ENCODE assay signal across 17 mouse cellular contexts in the genomic region with DNA sequence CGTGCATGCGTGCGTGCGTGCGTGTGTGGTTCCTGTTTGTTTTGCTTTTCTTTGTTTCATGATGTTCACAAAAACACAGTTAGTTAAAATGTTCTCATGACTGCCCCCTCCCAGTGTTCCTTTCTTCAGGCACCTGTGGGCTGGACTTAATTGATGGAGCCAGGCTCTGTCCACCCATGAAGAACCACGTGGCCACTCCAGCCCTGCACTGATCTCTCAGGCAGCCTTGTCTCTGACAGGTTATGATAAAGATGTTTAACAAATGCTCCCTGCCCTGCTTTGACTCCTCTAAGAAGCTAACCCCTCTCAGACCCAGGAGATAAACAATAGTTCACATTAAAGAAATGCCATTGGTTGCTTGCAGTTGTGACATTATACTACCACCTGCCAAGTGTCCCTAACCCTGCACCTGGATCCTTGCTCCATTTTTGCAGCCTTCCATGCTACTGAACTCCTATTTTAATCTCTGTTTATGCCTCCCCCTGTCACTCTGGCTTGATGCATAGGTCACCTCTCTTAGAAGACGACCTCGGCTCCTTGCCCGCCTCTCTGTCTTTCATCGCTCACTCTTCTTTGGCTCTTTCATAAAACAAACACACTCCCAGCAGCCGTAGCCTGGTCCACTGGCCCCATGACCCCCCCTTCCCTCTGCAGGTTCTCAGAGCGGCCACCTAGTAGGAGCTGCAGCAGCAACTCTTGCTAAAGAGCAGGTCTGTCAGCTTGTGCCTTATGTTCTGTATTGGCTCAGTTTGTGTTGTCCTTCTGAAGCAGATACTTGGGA.
DNase-seq lines count a peak whose midpoint lies in the region; ATAC-seq and TF ChIP-seq lines count a peak whose summit lies in the region.
"Had no signal": no experiment of that assay in that cellular context is flagged by ENCODE, and none has a peak within 500 bp of the region (broad histone marks: within the 10 kb centered on the region; RNA-seq: fewer than 3 reads in every experiment).

No protein-coding gene starts in this region.

- no peaks in the 10 kb centered on the region for H3K36me3 ChIP-seq in heart, embryonic 10.5 days
- H3K36me3 ChIP-seq in heart, adult 2 months (ENCODE audit: control insufficient read depth, insufficient read depth, low read length) = no peaks in the 10 kb centered on the region
- no peaks in the 10 kb centered on the region for H3K36me3 ChIP-seq in lung, embryonic 14.5 days (ENCODE audit: insufficient read depth)
- H3K36me3 ChIP-seq in stomach, embryonic 16.5 days (ENCODE audit: control insufficient read depth, insufficient read depth, low read length) = no peaks in the 10 kb centered on the region
- H3K36me3 ChIP-seq: intestine, embryonic 15.5 days; limb, embryonic 12.5 days; liver, embryonic 12.5 days; midbrain, embryonic 15.5 days had no signal

- 57% methylated on average over 12 of the region's 12 CpGs for WGBS in heart, embryonic 10.5 days
- 77% methylated on average over 12 of the region's 12 CpGs for WGBS in heart, adult 2 months
- 32% methylated on average over 12 of the region's 12 CpGs for WGBS in lung, embryonic 14.5 days
- WGBS in stomach, embryonic 16.5 days = 28% methylated on average over 12 of the region's 12 CpGs

- no peak overlapping the region for H3K4me3 ChIP-seq in heart, embryonic 10.5 days
- no peak overlapping the region for H3K4me3 ChIP-seq in heart, adult 2 months
- H3K4me3 ChIP-seq in lung, embryonic 14.5 days (ENCODE audit: low read depth, low read length) = no peak overlapping the region
- no peak overlapping the region for H3K4me3 ChIP-seq in stomach, embryonic 16.5 days (replicated peaks; ENCODE audit: low read length)
- H3K4me3 ChIP-seq: intestine, embryonic 15.5 days; limb, embryonic 12.5 days; liver, embryonic 12.5 days; midbrain, embryonic 15.5 days had no signal

- no peak overlapping the region for H3K4me2 ChIP-seq in lung, embryonic 14.5 days
- no peak overlapping the region for H3K4me2 ChIP-seq in stomach, embryonic 16.5 days (ENCODE audit: low read depth, low read length)
- H3K4me2 ChIP-seq: intestine, embryonic 15.5 days; limb, embryonic 12.5 days; liver, embryonic 12.5 days; midbrain, embryonic 15.5 days had no signal

- DNase-seq in adrenal gland, adult 2 months = peak; percentile 37
- DNase-seq in adrenal gland, postnatal 4 days (ENCODE audit: low spot score in 2 of 2) = no peak
- peak; percentile 68 for DNase-seq in heart, embryonic 10.5 days (ENCODE audit: low spot score)
- no peak for DNase-seq in heart, adult 2 months
- peak; percentile 29 for DNase-seq in lung, embryonic 14.5 days
- DNase-seq in lung, postnatal 4 days = no peak
- no peak for DNase-seq in right cerebral cortex, postnatal 25 days
- DNase-seq: cerebellum, adult 9-10 months; forebrain, postnatal 0 days; heart, postnatal 36 days; lung, adult 2 months; thymus, postnatal 14 days had no signal

- no peaks in the 10 kb centered on the region for H3K27me3 ChIP-seq in heart, embryonic 10.5 days (ENCODE audit: insufficient read depth, poor library complexity, severe bottlenecking)
- H3K27me3 ChIP-seq in heart, adult 2 months (ENCODE audit: control insufficient read depth, insufficient read depth, low read length) = no peaks in the 10 kb centered on the region
- H3K27me3 ChIP-seq in lung, embryonic 14.5 days (ENCODE audit: insufficient read depth, low read length) = no peaks in the 10 kb centered on the region
- H3K27me3 ChIP-seq in stomach, embryonic 16.5 days (ENCODE audit: control insufficient read depth, insufficient read depth, low read length) = no peaks in the 10 kb centered on the region
- H3K27me3 ChIP-seq: intestine, embryonic 15.5 days; limb, embryonic 12.5 days; liver, embryonic 12.5 days had no signal

- H3K4me1 ChIP-seq in heart, embryonic 10.5 days = peaks cover 26% of the 10 kb centered on the region
- H3K4me1 ChIP-seq in heart, adult 2 months (ENCODE audit: control insufficient read depth, insufficient read depth, low read length) = no peaks in the 10 kb centered on the region
- peaks cover 8% of the 10 kb centered on the region for H3K4me1 ChIP-seq in lung, embryonic 14.5 days (ENCODE audit: insufficient read depth)
- H3K4me1 ChIP-seq in stomach, embryonic 16.5 days (ENCODE audit: control insufficient read depth, insufficient read depth, low read length) = peaks cover 6% of the 10 kb centered on the region; the same call in 1 of the 2 replicates
- H3K4me1 ChIP-seq: limb, embryonic 12.5 days; liver, embryonic 12.5 days; midbrain, embryonic 15.5 days had no signal

- H3K9ac ChIP-seq in heart, adult 2 months (ENCODE audit: low read depth, low read length) = no peak overlapping the region
- no peak overlapping the region for H3K9ac ChIP-seq in lung, embryonic 14.5 days
- H3K9ac ChIP-seq in stomach, embryonic 16.5 days (ENCODE audit: low read length) = no peak overlapping the region
- H3K9ac ChIP-seq: forebrain, postnatal 0 days; intestine, embryonic 15.5 days; limb, embryonic 12.5 days; liver, embryonic 12.5 days; midbrain, embryonic 15.5 days had no signal

- ATAC-seq in lung, embryonic 14.5 days (ENCODE audit: insufficient read depth) = peak; percentile 57; the same call in 1 of the 2 replicates
- ATAC-seq in stomach, embryonic 16.5 days (ENCODE audit: insufficient read depth, low FRiP score) = peak; percentile 56; the same call in 1 of the 2 replicates
- ATAC-seq: forebrain, postnatal 0 days; intestine, embryonic 15.5 days; liver, embryonic 12.5 days; midbrain, embryonic 15.5 days had no signal

- H3K9me3 ChIP-seq in heart, embryonic 10.5 days = no peaks in the 10 kb centered on the region
- no peaks in the 10 kb centered on the region for H3K9me3 ChIP-seq in lung, embryonic 14.5 days (ENCODE audit: low read depth, low read length)
- no peaks in the 10 kb centered on the region for H3K9me3 ChIP-seq in stomach, embryonic 16.5 days (replicated peaks; ENCODE audit: control insufficient read depth, low read length)
- H3K9me3 ChIP-seq: intestine, embryonic 15.5 days; limb, embryonic 12.5 days; liver, embryonic 12.5 days; midbrain, embryonic 15.5 days had no signal

- TF ChIP-seq EP300 in heart, adult 2 months (IDR thresholded peaks at IDR 0.05; ENCODE audit: insufficient read depth, low read depth, low read length) = no peak

- TF ChIP-seq CTCF in heart, adult 2 months (IDR thresholded peaks at IDR 0.05) = no peak
- no peak for TF ChIP-seq CTCF in lung, embryonic 14.5 days (IDR thresholded peaks at IDR 0.05; ENCODE audit: low read depth)

- TF ChIP-seq POLR2A in heart, adult 2 months (IDR thresholded peaks at IDR 0.05; ENCODE audit: insufficient read depth, low read depth, low read length) = no peak

- H3K79me2 ChIP-seq in heart, adult 2 months (replicated peaks; ENCODE audit: control insufficient read depth, insufficient read depth, low read length) = no peaks in the 10 kb centered on the region

- intact Hi-C loops in heart, adult 2 months (cut with DNase I) = no loop called here

- no peak overlapping the region for H3K27ac ChIP-seq in heart, embryonic 10.5 days
- no peak overlapping the region for H3K27ac ChIP-seq in heart, adult 2 months
- H3K27ac ChIP-seq in lung, embryonic 14.5 days (ENCODE audit: low read depth) = no peak overlapping the region
- H3K27ac ChIP-seq in stomach, embryonic 16.5 days (ENCODE audit: low read length) = no peak overlapping the region
- H3K27ac ChIP-seq: intestine, embryonic 15.5 days; limb, embryonic 12.5 days; liver, embryonic 12.5 days; midbrain, embryonic 15.5 days had no signal

Comparison
In these comparisons a context has a peak if more than half of its experiments do, and no peak if none do; other contexts are left out.
1. DNase-seq: peak in adrenal gland, adult 2 months (single experiment), heart, embryonic 10.5 days (single experiment) and lung, embryonic 14.5 days (single experiment); none in adrenal gland, postnatal 4 days (0 of 2), heart, adult 2 months (0 of 2), lung, postnatal 4 days (0 of 2) and right cerebral cortex, postnatal 25 days (single experiment).